Mouse (Mus musculus) hematopoietic stem cell, adult 5-6 weeks (primary cell): ENCODE data around the gene Abhd10. TPM values are rescaled to one million over a fixed set of nuclear protein-coding genes. Genes with fewer than 3 reads are reported as not detected.
A peak's percentile ranks its signal among the peaks of the same experiment; 100 is the strongest.

Experiments
- ATAC-seq, 2 experiments: fragments of 125-278 bp in 1 of 2; replicated peaks in 1 of 2; 2 replicates each; pipeline ENCODE4 v1.8.0; 2016 to 2017; ENCODE audit warnings: inconsistent platforms in 2 of 2, mild to moderate bottlenecking in 2 of 2, moderate number of reproducible peaks in 2 of 2, low read depth in 1 of 2, moderate TSS enrichment in 1 of 2; ENCODE audit not compliant: low FRiP score in 2 of 2, poor library complexity in 2 of 2, severe bottlenecking in 2 of 2, insufficient read depth in 1 of 2, low TSS enrichment in 1 of 2
- total RNA-seq: library from RNA; stranded (forward); fragments of 172-1452, 232-1000 nt; gene quantifications from 2 replicates; pipeline ENCODE4 v1.2.3, GENCODE M21; 2017

The Abhd10 gene
- total RNA-seq, 1 experiment from 2014 or later, result 17.7 TPM

DNA sequence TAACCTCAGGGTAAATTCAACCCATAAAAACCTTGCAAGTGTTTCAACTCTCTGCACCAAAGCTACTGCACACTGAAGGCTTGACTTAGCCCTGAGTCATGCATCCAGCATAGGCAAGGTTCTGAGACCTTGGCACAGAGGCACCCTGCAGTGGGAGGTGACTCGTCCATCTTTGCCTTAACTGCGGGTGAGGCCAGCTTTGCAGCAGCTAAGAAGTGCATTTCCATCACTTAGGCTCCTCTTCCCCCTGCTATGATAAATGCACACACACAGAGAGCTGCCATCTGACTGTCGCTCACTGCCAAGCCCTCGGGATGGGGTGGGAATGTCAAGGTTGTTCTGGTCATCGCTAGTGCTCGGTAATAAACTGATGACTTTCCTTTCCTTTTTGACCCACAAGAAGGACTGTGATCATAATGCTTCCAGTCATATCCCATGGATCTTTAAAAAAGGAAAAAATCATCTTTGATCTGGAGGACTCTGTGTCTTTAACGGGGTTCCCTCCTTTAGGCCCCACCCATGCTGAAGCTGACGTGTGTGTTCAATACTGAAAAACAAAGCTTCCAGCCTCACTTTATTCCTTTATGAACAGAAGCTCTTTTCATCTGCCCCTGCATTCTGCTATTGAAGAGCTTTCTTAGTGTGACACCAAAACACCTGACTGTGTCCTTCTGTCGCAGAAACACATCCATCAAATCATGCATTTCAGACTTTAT lies 47.2 kb downstream of the Abhd10 start:
- ATAC-seq, result no peak

DNA sequence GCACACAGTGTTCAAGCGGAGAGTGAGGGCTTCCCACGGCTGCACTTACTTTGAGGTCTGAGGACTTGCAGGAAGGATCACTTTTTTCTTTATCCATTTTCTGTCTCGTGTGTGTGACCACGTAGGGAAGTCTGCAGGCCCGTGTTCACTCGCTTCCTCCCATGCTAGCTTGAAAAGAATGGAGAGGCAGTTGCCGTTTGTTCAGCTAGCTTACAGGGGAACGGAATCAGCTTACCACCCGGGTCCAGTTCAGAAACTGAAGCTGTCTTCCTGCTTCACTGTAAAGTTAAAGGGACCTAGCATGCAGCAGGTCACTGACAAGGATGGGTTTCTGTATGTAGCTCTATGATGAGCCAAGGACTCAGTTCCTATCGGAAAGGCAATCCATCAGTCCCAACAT lies 49.2 kb downstream of the Abhd10 start, which contains the start of gene Tmprss7:
TSS of gene Tmprss7 (minus strand) at position 101 of the 400 bp plus-strand sequence.
- 0 out of 4 replicates have a peak, but pooled peaks of 1 of the 2 experiments have one; percentile 27 for ATAC-seq

DNA sequence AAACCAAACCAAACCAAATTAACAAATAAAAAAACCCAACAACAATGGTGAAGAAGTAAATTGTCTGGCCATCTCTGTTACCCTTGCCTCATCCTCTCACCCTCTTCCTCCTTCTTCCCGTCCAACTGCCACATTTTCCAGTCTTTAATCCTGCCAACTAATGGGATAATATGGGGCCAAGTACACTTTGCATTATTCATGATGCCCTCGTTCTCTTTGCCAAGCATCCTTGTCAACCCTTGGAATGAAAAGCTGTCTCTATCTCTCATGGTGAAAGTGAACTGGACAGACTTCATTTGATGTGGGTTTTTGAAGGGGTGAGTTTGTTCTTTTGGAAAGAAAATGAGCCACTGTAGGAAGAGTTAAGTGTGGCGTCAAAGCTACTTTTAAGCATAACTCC lies 49.9 kb downstream of the Abhd10 start:
- ATAC-seq, result no peak

DNA sequence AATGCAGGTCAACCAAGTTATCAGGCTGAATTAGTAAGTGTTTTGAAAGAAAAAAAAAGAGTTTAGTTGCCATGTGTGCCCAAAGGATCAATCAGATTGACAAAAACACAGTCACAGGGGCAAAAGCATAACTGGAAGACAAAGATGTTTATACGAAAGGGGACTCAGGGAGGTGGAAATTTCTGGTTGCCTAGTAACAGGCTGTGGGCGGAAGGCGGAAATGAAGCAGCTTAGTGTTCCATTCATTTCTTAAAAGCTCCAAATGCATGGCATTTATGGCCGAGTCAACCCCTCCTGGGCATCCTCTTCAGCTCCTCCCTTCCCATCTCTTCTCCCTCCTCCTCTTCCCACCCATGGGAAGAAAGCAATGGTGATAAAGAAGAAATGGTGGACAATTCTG lies 52.6 kb downstream of the Abhd10 start:
- ATAC-seq, result peak; percentile 12 to 32; a peak in 1 of 4 replicates

DNA sequence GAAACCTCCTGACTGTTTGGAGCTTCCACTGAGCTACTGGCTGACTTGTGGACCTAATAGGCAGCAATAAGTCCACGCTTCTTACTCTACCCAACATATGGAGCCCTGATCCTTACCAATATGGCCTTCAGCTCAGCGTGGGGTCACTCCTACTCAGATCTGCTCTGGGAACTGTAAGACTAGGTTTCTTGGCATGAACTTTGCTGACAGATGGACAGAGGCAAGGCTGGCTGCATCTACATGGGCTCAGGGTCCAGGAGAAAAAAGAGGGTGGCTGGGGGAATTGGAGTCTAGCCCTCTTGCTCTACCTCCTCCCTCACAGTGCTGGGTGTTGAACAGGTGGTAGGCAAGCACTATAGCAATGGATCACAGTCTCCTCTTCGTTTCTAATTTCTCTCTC lies 55.9 kb downstream of the Abhd10 start:
- no peak for ATAC-seq

DNA sequence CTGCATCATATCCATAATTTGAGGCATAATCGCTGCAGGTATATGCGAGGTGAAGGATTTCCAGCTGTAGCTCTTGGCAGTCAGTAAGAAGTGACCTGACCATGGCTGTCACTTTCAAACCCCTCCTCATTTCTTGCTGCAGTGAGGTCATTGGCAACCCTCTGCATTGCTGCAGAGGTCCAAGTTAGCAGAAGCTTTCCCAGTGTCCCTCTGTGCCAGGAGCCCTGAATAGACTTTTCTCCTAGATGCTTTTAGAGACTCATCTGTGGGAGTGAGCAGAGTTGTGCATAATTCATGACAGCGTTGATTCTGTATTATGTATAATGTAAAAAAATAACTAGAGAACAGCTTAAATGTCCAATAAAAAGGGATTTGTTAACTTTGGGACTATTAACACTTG lies 57.5 kb downstream of the Abhd10 start:
- no peak for ATAC-seq

DNA sequence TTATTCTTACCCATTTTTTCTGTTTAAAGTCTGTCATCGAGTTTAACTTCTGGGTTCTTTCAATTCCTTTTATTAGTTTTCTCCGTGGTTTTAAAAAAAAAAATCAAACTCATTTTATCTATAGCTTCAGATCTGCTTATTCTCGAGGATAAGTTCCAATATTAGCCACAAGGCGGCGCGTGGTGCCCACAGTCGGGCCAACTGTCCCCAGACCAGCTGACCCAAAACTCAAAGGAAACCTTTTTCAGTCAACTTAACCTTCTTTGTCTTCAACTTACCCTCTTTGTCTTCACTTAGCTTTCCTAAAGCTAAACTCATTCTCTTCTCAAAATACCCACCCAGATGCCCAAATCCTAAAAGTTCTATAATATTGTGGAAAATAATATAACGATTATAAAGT lies 57.9 kb downstream of the Abhd10 start:
- ATAC-seq, result peak; percentile 76 to 81

Other genes starting within 250 kb of the Abhd10 start
- gene Gm609, start 250.0 kb downstream of the Abhd10 start, total RNA-seq, result not detected in 2 replicates
- not detected in 2 replicates for gene Gm17783, start 210.9 kb downstream of the Abhd10 start, total RNA-seq
- not detected in 2 replicates for gene Slc9c1, start 207.6 kb downstream of the Abhd10 start, total RNA-seq
- 4.2 and 7.8 TPM in 2 replicates for gene Gcsam, start 132.6 kb downstream of the Abhd10 start, total RNA-seq
- 3.9 and 8.8 TPM in 2 replicates for gene BC016579, start 88.9 kb downstream of the Abhd10 start, total RNA-seq
- 0.25 and 1.3 TPM in 2 replicates for gene Tmprss7, start 49.3 kb downstream of the Abhd10 start, total RNA-seq
- gene Tagln3, start 18.3 kb downstream of the Abhd10 start, total RNA-seq, result not detected in 2 replicates
- gene Phldb2, start 210.6 kb upstream of the Abhd10 start, total RNA-seq, result 3.8 and 4.3 TPM in 2 replicates